Mouse (Mus musculus) G1E (cell line): ENCODE measurements around the gene Fam181a.

Source experiments
- CTCF ChIP-seq: IDR thresholded peaks from 2 replicates; pipeline ENCODE4 v1.5.1; 2012; ENCODE audit warnings: low read depth, low read length, inconsistent platforms, mixed read lengths
- GATA1 ChIP-seq: IDR thresholded peaks from 2 replicates; pipeline ENCODE4 v1.6.1; 2012; ENCODE audit warnings: borderline replicate concordance, low read length, inconsistent platforms, mixed read lengths
- POLR2AphosphoS5 ChIP-seq: IDR thresholded peaks from 2 replicates; pipeline ENCODE4 v1.6.1; 2012; ENCODE audit warnings: low read depth, low read length, inconsistent platforms; ENCODE audit not compliant: insufficient replicate concordance
- TAL1 ChIP-seq: conservative IDR thresholded peaks from 2 replicates; pipeline ENCODE4 v1.6.1; 2012; ENCODE audit warnings: low read depth, low read length, inconsistent platforms, mixed read lengths

GRCm38 (mm10) chr12:103361539-103362307, 50.9 kb downstream of the Fam181a start:
- no peak for TF ChIP-seq CTCF
- no peak for TF ChIP-seq GATA1
- no peak for TF ChIP-seq POLR2AphosphoS5
- TF ChIP-seq TAL1, result no peak
